Mouse (Mus musculus) G1E (cell line): ENCODE data around the gene Nxpe2.
A peak's percentile ranks its signal among the peaks of the same experiment; 100 is the strongest.

Experiments
- CTCF ChIP-seq: IDR thresholded peaks from 2 replicates; pipeline ENCODE4 v1.5.1; 2012; ENCODE audit warnings: low read depth, low read length, inconsistent platforms, mixed read lengths
- GATA1 ChIP-seq: IDR thresholded peaks from 2 replicates; pipeline ENCODE4 v1.6.1; 2012; ENCODE audit warnings: borderline replicate concordance, low read length, inconsistent platforms, mixed read lengths
- GATA2 ChIP-seq: IDR thresholded peaks from 2 replicates; pipeline ENCODE4 v1.6.1; 2012; ENCODE audit warnings: low read depth, low read length, inconsistent platforms, borderline replicate concordance
- POLR2AphosphoS5 ChIP-seq: IDR thresholded peaks from 2 replicates; pipeline ENCODE4 v1.6.1; 2012; ENCODE audit warnings: low read depth, low read length, inconsistent platforms; ENCODE audit not compliant: insufficient replicate concordance
- TAL1 ChIP-seq: conservative IDR thresholded peaks from 2 replicates; pipeline ENCODE4 v1.6.1; 2012; ENCODE audit warnings: low read depth, low read length, inconsistent platforms, mixed read lengths

- TF ChIP-seq CTCF (no peak), GATA1 (no peak), GATA2 (no peak), POLR2AphosphoS5 (no peak), TAL1 (peak; percentile 68)
Measured at GRCm38 (mm10) chr9:48357097-48357496, 3.8 kb upstream of the Nxpe2 start.
